Mouse (Mus musculus) megakaryocyte, embryonic 14.5 days (primary cell): ENCODE data around the gene Cxcl5. TPM values are rescaled to one million over a fixed set of nuclear protein-coding genes. Genes with fewer than 3 reads are reported as not detected.

ENCODE experiments used
- H3K27me3 ChIP-seq: replicated peaks from 2 replicates; pipeline ENCODE3; 2012; ENCODE audit warnings: inconsistent platforms
- H3K36me3 ChIP-seq: replicated peaks from 2 replicates; pipeline ENCODE3; 2012; ENCODE audit warnings: low read length, inconsistent platforms, mixed read lengths
- H3K4me1 ChIP-seq: 2 replicates; pipeline ENCODE4 v1.6.1; 2012; ENCODE audit warnings: inconsistent platforms
- H3K4me3 ChIP-seq: replicated peaks from 2 replicates; pipeline ENCODE3; 2012; ENCODE audit warnings: moderate library complexity, mild to moderate bottlenecking, inconsistent platforms
- H3K9me3 ChIP-seq: 2 replicates; pipeline ENCODE4 v1.6.1; 2012; ENCODE audit warnings: inconsistent platforms
- FLI1 ChIP-seq: IDR thresholded peaks from 2 replicates; pipeline ENCODE4 v1.6.1; 2012; ENCODE audit warnings: low read length, inconsistent platforms, mixed read lengths
- GATA1 ChIP-seq: IDR thresholded peaks from 3 replicates; pipeline ENCODE4 v1.6.1; 2012; ENCODE audit warnings: mixed read lengths, low read length, inconsistent platforms, borderline replicate concordance
- polyA plus RNA-seq: library from polyadenylated mRNA; stranded (reverse); fragments of >175 nt; gene quantifications from 2 replicates; pipeline ENCODE4 v1.2.3, GENCODE M21; 2012; ENCODE audit warnings: low replicate concordance; ENCODE audit not compliant: insufficient read depth

Cxcl5 gene
- 0.36 TPM in 1 of 2 replicates, not detected in the other for polyA plus RNA-seq

GRCm38 (mm10) chr5:90759077-90760065 is at the start of gene Cxcl5:
TSS of gene Cxcl5 (plus strand) at chr5:90759360.
- no peak for TF ChIP-seq GATA1
- TF ChIP-seq FLI1: no peak
- Histone ChIP-seq H3K27me3 (no peaks in the 10 kb centered on the region), H3K9me3 (no peaks in the 10 kb centered on the region), H3K4me1 (peaks cover 64% of the 10 kb centered on the region), H3K4me3 (peak within 1 kb of the TSS; percentile 93), H3K36me3 (peaks cover 9% of the 10 kb centered on the region)

GRCm38 (mm10) chr5:90711409-90711808 is 47.8 kb upstream of the Cxcl5 start:
- TF ChIP-seq FLI1 (no peak), GATA1 (no peak)
- Histone ChIP-seq H3K36me3 (no peaks in the 10 kb centered on the region), H3K27me3 (no peaks in the 10 kb centered on the region), H3K4me3 (no peak overlapping the region), H3K9me3 (no peaks in the 10 kb centered on the region), H3K4me1 (peaks cover 33% of the 10 kb centered on the region)

GRCm38 (mm10) chr5:90717937-90718336 is 41.2 kb upstream of the Cxcl5 start:
- TF ChIP-seq GATA1: no peak
- TF ChIP-seq FLI1: no peak
- H3K4me1 ChIP-seq: peaks cover 55% of the 10 kb centered on the region
- H3K27me3 ChIP-seq: no peaks in the 10 kb centered on the region
- no peaks in the 10 kb centered on the region for H3K36me3 ChIP-seq
- no peaks in the 10 kb centered on the region for H3K9me3 ChIP-seq
- no peak overlapping the region for H3K4me3 ChIP-seq

GRCm38 (mm10) chr5:90722656-90723055 is 36.5 kb upstream of the Cxcl5 start:
- Histone ChIP-seq H3K9me3 (no peaks in the 10 kb centered on the region), H3K4me1 (peaks cover 39% of the 10 kb centered on the region), H3K36me3 (no peaks in the 10 kb centered on the region), H3K27me3 (no peaks in the 10 kb centered on the region), H3K4me3 (no peak overlapping the region)
- no peak for TF ChIP-seq FLI1

GRCm38 (mm10) chr5:90728254-90728653 is 30.9 kb upstream of the Cxcl5 start:
- no peaks in the 10 kb centered on the region for H3K36me3 ChIP-seq
- no peak overlapping the region for H3K4me3 ChIP-seq
- no peak for TF ChIP-seq FLI1
- no peak for TF ChIP-seq GATA1
- peaks cover 19% of the 10 kb centered on the region; the same call in 1 of the 2 replicates for H3K4me1 ChIP-seq
- H3K27me3 ChIP-seq: no peaks in the 10 kb centered on the region
- no peaks in the 10 kb centered on the region for H3K9me3 ChIP-seq

GRCm38 (mm10) chr5:90731480-90731879 is 27.7 kb upstream of the Cxcl5 start:
- Histone ChIP-seq H3K36me3 (no peaks in the 10 kb centered on the region), H3K4me3 (no peak overlapping the region), H3K4me1 (peaks cover 23% of the 10 kb centered on the region), H3K27me3 (no peaks in the 10 kb centered on the region), H3K9me3 (no peaks in the 10 kb centered on the region)
- TF ChIP-seq GATA1: no peak
- TF ChIP-seq FLI1: no peak

GRCm38 (mm10) chr5:90742029-90742428 is 17.1 kb upstream of the Cxcl5 start:
- Histone ChIP-seq H3K27me3 (no peaks in the 10 kb centered on the region), H3K4me1 (peaks cover 28% of the 10 kb centered on the region), H3K9me3 (no peaks in the 10 kb centered on the region), H3K4me3 (peak overlapping the region; percentile 64), H3K36me3 (no peaks in the 10 kb centered on the region)
- TF ChIP-seq GATA1 (no peak), FLI1 (no peak)

GRCm38 (mm10) chr5:90753934-90754333 is 5.2 kb upstream of the Cxcl5 start:
- Histone ChIP-seq H3K27me3 (no peaks in the 10 kb centered on the region), H3K4me3 (no peak overlapping the region), H3K9me3 (no peaks in the 10 kb centered on the region), H3K4me1 (peaks cover 21% of the 10 kb centered on the region), H3K36me3 (no peaks in the 10 kb centered on the region)
- TF ChIP-seq GATA1: no peak
- no peak for TF ChIP-seq FLI1

GRCm38 (mm10) chr5:90758020-90758605 is 1.0 kb upstream of the Cxcl5 start:
- TF ChIP-seq FLI1 (no peak), GATA1 (no peak)
- Histone ChIP-seq H3K36me3 (peaks cover 9% of the 10 kb centered on the region), H3K4me3 (no peak overlapping the region), H3K27me3 (no peaks in the 10 kb centered on the region), H3K9me3 (no peaks in the 10 kb centered on the region), H3K4me1 (peaks cover 51% of the 10 kb centered on the region)

- Histone ChIP-seq H3K27me3 (no peaks in the 10 kb centered on the region), H3K4me3 (peak overlapping the region; percentile 82), H3K36me3 (peaks cover 9% of the 10 kb centered on the region), H3K9me3 (no peaks in the 10 kb centered on the region), H3K4me1 (peaks cover 71% of the 10 kb centered on the region)
- TF ChIP-seq GATA1 (no peak), FLI1 (no peak)
These were observed 1.1 kb downstream of the Cxcl5 start for GRCm38 (mm10) chr5:90760303-90760702.
